Mouse (Mus musculus) urinary bladder, adult 2 months (tissue): ENCODE data around the gene Olfr1392. TPM values are rescaled to one million over a fixed set of nuclear protein-coding genes. Genes with fewer than 3 reads are reported as not detected.
"Not testable (repeated sequence)": the region's sequence is repeated elsewhere in the genome, so short reads cannot be mapped to it uniquely, and the experiment has no call there.

Source experiments
- DNase-seq: peaks from one replicate; pipeline ENCODE4 v3.0.0; 2022; ENCODE audit warnings: low spot score
- polyA plus RNA-seq: library from polyadenylated mRNA; depleted of rRNA; stranded (reverse); fragments of >200 nt; gene quantifications from 2 replicates; pipeline ENCODE4 v1.2.3, GENCODE M21; 2012

Olfr1392 gene
- polyA plus RNA-seq, 1 experiment, result 0.10 TPM

DNA sequence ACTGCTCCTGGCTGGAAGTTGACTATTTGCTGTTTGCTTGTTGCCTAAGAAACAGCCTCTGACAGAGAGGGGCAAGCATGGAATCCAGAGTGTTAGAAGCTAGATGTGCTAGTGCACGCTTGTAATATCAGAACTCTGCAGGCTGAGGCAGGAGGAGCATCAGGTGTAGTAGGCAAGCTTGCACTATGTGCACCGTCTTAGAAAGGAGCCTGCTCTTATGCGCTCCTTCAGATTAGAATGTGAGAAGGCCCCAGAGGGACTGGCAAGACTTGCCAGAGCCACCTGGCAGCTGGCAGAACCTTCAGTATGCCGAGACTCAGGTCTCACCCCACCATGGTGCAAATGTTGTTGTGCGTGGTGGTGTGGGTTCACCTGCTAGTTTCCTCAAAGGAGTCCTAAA lies 33.0 kb upstream of the Olfr1392 start:
- no peak for DNase-seq

GRCm38 (mm10) chr11:49253035-49253434 lies 32.0 kb upstream of the Olfr1392 start:
- no peak for DNase-seq

GRCm38 (mm10) chr11:49259296-49259695 lies 25.8 kb upstream of the Olfr1392 start:
- DNase-seq, result no peak

- DNase-seq, result no peak
Measured at GRCm38 (mm10) chr11:49259829-49260228, 25.3 kb upstream of the Olfr1392 start.

GRCm38 (mm10) chr11:49260598-49261312 lies 24.3 kb upstream of the Olfr1392 start:
- no peak for DNase-seq

- no peak for DNase-seq
Measured at GRCm38 (mm10) chr11:49261313-49261855, 23.7 kb upstream of the Olfr1392 start.

DNA sequence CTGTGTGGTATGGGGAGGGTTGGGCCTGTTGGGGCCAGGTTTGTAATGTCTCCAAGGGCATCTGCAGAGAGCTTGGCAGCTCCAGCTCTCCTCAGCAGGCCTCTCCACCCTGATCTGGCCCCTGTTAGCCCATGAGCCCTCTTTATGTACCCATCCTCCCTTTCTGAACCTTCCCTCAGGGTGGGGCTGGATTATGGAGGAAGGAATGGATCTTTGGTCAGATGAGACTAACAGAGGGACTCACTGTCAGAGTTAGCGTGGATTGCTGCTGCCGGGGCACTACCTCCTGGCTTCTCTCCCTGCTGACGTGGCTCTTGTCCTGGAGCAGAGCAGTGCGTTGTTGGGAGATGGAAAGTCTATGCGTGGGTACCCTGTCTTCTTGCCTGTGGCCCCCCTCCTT lies 22.8 kb upstream of the Olfr1392 start:
- no peak for DNase-seq

DNA sequence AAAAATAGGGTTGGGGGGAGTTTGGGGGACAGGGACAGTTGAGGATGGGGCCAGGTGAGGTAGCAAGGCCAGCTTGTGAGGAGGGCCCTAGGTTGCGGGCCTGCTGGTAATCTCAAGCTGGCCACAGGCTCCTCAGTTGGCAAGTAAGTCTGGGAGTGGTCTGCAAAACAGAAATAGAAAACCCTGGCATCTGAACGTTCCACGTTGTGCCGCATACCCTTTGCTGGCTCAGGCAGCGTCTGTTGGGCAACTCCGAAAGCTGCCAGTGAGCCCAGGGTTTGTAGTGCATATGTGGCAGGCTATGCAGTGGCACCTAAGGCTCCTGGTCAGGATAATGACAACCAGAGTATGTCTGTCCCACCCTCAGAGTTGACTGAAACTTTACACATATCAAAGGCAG lies 21.9 kb upstream of the Olfr1392 start:
- DNase-seq, result no peak

GRCm38 (mm10) chr11:49264081-49264480 lies 21.0 kb upstream of the Olfr1392 start:
- DNase-seq, result no peak

DNA sequence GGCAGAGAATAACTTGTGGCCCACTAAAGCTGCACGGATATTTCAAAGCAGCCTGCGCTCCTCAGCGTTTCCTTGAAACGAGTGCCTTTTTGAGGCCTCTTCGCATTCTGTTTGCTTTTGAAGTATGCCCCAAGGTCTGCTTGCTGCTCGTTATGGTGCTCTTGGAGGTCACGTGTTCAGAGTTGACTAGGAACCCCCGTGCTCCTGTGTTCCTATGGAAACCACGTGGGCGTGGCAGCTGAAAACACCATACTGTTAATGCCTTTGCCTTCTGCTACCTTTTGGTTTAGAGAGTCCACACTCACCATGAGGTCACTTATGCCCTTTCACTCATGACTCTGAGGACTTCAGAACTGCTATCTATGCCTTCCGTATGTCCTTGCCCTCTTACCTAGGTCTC lies 20.5 kb upstream of the Olfr1392 start:
- no peak for DNase-seq

DNA sequence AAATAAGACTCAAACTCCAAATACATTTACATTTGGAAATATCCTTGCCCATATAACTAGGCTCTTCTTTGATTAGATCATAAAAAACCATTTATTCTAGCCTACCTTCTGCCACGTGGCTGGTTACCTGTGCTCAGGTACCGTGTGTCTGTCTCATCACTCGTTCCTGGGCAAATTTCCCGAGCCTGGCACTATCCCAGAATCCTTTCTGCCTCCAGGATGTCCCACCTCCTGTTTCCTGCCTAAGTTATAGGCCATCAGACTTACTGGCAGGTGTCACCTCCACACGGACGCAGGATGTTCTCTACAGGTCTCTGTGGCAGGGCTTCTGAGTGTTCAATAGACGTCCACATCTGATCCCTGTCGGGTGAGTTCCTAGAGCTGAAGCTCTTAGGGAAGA lies 20.0 kb upstream of the Olfr1392 start:
- DNase-seq, result no peak

DNA sequence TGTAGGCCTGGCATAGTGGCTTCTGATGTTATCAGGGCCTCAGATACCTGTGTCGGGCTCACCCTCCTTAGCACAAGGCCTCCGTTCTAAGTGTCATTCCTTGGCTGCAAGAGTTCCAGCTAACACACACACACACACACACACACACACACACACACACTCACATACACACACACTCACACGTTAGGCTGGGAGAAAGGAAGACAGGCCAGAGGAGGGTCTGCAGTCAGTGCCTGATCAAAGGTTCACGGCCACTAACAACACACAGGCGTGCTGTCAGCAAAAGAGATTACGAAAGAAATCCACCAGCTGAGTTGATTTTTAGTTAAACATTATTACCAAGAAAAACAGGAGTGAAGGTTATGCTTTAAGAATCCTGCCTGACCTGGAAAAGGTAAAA lies 18.4 kb upstream of the Olfr1392 start:
- DNase-seq, result no peak

- DNase-seq, result no peak
Measured at GRCm38 (mm10) chr11:49267316-49267715, 17.8 kb upstream of the Olfr1392 start.

- DNase-seq, result no peak
Measured at GRCm38 (mm10) chr11:49267970-49268579, 17.0 kb upstream of the Olfr1392 start.

DNA sequence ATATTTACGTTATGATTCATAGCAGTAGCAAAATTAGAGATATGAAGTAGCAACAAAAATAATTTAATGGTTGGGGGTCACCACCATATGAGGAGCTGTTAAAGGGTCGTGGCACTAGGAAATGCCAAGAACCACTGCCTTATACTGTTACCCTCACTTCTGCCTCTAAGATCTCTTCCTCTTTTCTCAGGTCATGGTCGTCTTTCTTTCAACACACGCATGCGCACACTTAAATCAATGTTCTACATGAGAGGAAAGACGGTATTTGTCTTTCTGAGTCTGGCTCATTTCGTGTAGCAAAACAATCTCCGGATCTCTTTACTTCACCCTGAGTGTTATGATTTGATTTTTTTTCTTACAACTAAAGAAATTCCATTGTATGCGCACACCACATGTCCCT lies 15.3 kb upstream of the Olfr1392 start:
- DNase-seq, result no peak

DNA sequence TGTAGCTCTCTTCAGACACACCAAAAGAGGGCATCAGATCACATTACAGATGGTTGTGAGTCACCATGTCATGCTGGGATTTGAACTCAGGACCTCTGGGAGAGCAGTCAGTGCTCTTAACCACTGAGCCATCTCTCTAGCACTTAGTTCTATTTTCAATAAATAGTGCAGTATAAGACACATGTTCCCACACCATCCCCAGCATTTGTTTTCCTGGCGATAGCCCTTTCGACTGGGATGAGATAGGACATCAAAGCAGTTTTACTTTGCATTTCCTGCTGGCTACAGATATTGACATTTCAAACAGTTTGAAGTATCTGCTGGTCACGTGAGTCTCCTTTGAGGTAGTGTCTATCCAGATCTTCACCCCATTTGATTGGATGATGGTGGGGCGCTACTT lies 14.7 kb upstream of the Olfr1392 start:
- no peak for DNase-seq

GRCm38 (mm10) chr11:49271334-49271733 lies 13.7 kb upstream of the Olfr1392 start:
- no peak for DNase-seq

- DNase-seq, result no peak
Measured at GRCm38 (mm10) chr11:49273834-49274519, 11.1 kb upstream of the Olfr1392 start.

GRCm38 (mm10) chr11:49278222-49278621 lies 6.9 kb upstream of the Olfr1392 start, which contains the start of gene Olfr1393:
TSS of gene Olfr1393 (plus strand) at chr11:49278304.
- no peak for DNase-seq

DNA sequence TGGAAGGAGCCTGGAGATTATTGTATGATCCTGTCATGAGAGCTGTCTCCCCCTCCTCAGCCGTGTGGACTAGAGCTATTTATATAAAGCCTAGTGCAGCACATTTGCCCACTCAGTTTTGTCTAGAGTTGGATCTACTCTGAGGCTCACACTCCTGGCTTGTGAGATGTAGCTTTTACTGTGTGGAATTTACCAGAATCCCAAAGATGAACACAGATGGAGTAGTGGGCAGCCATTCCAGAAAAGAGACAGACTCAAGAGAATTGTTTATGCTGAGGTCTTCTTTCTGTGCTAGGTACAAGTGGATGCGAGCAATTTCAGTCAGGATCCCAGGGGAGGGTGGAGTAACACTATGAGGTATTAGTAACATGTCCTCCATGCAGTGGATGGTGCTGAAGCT lies 2.2 kb downstream of the Olfr1392 start:
- DNase-seq, result no peak

- no peak for DNase-seq
Measured at GRCm38 (mm10) chr11:49292777-49293176, 7.7 kb downstream of the Olfr1392 start.

- no peak for DNase-seq
Measured at GRCm38 (mm10) chr11:49304441-49304840, 19.4 kb downstream of the Olfr1392 start, which contains the start of gene Olfr10. TSS of gene Olfr10 (plus strand) at chr11:49304741.

GRCm38 (mm10) chr11:49308547-49308946 lies 23.5 kb downstream of the Olfr1392 start:
- not testable (repeated sequence) for DNase-seq
